Mouse (Mus musculus) cerebellum, postnatal 10 days (tissue): ENCODE results near the gene Sptb.

ENCODE experiments used
- DNase-seq, 2 experiments: peaks; one replicate each; pipeline ENCODE4 v3.0.0; 2021; ENCODE audit warnings: mixed read lengths in 2 of 2

The Sptb gene

DNA sequence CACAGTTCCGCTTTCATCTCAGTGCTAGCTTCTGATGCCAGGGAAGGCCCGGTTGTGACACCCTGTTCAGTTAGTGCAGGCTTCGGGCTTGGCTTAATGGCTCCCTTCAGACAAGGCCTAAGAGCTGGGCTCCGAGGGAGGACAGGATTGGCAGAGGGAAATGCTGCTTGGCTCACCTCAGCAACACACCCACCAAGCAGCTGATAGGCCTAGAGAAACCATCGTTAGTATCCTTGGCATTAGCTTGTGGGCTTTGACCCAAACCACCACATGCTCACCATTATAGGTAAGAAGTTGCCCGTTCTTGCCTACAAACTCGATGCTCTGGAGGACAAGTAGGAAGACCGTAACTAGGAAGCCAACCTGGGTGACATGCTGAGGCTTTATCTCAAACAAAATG lies 38.3 kb downstream of the Sptb start:
- DNase-seq = peak; percentile 68 to 69

DNA sequence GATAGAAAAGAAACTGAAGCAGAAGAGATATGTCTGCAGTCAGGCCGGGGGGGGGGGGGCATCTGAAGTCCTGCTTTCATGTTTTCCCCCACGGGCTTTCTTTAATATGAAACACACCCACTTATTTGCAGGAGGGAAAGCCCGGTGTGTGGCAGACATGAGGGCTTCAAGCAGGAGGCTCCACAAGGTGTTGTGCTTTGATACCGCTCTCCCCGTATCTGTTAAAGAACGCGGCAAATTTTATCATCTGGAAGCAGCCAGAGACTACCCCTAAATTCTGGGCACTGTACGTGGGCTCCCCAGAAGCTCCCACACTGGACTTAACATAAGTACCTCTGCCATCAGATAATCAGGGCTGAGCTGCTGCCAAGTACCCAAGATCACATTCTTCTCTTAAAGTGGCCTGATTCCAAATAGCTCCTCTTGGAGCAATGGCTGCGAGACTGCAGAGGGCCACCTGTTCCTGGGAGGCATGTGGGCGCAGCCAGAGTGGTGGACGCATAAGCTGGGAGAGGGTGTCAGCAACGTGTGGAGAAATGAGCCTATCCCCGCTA lies 39.7 kb downstream of the Sptb start:
- DNase-seq = peak; percentile 42 to 45

DNA sequence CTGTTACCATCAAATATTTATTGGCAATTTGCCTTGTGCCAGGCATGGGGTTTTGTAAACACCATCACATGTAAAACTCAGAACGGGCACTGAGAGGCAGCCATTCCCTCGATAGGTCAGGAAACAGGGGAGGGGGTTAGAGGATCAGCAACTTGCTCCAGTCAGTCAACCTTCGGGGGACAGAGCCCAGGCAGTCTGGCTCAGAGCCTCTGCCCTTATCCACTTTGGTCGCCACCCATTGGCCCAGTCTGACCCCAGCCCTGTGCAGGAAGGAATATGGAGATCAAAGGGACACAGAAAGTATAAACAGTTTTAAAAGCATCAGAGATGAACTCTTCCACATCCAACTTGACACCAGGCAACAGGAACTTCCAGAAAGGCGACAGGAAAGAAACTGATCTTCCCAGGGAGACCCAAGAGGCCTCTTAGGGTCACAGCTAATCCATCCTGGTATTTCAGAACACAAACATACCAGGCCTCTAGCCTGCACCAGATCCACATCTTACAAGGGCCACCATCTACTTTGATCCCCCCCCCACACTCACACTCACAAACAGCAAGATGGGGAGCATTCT lies 40.3 kb downstream of the Sptb start:
- DNase-seq = no peak

DNA sequence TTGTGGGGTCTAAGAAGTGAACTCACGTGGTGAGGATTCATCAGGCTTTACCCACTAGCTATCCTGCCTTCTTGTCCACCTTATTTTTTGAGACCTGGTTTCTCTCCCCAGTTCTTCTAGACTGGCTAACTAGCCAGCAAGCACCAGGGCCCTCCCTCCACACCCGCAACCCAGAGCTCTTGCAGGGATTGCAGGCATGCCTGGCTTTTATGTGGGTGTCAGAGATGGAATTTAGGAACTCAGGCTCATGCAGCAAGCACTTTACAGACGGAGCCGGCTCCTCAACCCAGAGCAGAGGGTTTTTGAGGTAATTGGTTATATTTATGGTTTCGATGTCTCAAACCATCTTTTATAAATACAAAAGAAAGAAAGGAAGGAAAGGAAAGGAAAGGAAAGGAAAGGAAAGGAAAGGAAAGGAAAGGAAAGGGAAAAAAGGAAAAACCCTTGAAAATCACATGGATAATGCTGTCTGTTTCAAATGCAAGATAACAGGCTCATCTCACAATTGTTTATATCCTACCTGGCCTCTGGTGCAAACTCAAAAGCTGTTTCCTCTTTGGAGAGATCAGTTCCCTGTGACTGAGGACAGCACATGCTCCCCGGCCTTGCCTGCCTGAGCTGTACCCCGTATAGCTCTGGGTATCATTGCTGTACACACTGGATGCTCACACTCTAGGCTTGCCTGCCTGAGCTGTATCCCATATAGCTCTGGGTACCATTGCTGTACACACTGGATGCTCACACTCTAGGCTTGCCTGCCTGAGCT lies 41.5 kb downstream of the Sptb start:
- no peak for DNase-seq

DNA sequence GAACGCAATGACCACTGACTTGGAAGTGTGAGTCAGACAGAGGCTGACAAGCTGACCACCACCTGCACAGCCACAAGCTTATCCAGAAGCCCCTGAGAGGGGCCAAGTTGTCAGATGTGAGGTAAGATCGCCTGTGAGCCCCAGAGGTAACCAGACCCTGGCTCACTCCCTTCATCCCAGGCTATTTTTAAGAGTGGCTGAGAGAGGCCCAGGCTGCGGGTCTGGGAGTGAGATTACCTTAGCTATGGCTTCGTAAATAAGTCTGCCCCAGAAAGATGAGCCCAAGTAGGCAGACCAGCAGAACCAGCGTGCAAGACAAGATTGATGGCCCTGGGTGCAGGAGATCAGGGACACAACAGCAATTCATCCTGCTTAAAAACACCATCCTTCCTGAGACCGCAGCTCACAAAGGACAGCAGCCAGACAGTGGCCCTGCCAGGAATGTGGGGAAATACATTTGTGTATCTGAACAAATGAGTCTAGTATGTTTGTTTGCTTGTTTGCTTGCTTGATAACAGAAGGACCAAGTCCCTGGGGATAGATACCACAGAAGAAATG lies 58.5 kb downstream of the Sptb start:
- DNase-seq = no peak

DNA sequence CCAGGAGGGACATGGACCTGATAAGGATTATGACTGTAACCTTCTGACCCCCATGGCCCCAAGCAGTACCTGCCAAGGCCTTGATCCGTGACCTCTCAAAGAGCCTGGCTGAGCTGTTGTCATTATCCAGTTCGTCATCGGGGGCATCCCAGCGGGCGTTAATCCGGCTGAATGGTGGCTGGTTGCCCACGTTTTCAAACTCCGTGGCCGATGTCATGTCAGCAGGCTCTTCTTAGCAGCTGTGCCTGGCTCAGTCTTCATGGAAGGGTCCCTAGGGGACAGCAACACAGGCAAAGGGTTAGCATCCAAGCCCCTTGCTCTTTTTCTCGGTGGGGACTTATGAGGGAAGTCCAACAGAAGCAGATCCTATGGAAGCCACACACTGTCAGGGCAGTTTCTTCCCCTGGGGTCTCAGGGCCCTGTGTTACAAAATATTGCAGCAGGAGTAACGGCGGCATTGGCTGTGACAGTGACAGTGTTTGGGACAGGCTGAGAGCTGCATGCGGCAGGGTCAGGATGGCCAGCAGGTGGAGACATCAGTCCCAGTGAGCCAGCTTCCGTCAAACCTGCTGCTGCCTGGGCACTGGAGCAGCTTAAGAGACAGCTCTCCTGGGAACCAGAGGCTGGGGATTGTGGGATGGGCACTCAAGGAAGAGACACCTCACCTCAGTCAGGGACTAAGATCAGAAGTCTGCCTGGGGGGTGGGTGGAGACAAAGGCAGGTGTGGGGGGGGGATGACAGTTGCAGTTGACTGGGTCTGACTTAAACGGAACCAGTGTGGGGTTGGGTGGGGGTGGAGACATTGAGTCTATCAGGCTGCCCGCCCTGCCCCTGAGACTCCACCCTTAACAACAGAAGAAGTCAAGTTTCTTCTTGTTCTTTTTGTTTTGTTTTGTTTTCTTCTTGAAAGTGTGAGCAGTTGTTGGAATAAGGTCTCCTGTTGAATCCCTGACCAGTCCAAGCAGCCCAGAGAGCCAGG lies 60.3 kb downstream of the Sptb start:
- DNase-seq = peak; percentile 89

DNA sequence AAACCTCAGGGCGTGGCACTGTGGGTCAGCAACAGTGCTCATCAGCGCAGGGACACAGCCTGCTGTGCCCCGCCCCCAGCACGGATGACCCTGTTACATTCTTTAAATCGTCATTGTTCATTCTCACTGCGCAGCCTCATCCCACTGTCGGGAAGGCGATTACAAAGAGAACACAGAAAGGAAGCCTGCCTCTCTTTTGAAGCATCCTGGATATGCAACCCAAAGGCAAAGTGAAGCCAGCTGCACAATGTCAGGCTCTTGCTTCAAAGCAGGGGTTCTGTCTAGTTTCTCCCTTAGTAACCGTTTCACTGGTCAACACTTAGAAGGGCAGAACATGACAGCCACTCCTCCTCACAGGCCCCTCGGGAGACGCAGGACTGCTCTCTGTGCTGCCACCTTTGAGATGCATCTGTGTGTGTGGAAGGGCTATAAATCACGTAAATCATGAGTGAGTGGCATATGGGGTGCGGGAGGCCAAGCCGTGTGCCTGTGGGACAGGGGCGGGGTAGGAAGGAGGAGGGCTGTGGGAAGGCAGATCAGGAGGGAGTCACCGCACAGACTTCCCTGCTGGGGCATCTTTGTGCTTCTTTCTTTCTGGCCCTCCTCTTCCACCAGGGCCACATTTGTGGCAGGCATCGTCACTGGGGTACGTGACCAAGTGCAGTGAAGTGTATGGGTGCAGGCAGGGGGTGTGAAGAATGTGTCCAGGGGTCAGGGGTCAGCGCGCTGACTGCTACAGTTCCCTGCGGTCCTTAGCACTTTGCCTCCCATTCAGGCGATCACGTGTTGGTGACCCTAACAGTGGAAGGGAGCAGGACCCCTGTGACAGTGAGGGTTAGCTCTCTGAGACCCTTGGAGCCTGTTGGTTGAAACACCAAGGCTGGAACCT lies 64.9 kb downstream of the Sptb start:
- no peak for DNase-seq

DNA sequence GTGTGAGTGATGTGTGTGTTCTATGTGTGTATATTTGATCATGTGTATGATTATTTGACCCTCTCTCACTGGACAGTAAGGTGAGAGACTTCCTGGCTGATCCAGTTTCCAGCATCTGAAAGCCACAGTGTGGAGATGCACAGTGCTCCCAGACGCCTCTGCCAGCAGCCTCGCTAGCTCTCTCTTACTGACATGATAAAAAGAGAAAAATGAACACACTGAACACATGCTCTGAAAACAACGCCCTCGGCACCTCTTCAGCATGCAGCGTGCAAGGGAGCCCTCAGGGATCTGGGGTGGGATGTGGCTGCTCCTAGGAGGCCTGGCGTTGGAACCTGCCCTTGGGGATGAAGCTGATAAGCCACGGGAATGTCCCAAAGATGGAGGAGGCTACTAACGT lies 66.7 kb downstream of the Sptb start:
- no peak for DNase-seq

DNA sequence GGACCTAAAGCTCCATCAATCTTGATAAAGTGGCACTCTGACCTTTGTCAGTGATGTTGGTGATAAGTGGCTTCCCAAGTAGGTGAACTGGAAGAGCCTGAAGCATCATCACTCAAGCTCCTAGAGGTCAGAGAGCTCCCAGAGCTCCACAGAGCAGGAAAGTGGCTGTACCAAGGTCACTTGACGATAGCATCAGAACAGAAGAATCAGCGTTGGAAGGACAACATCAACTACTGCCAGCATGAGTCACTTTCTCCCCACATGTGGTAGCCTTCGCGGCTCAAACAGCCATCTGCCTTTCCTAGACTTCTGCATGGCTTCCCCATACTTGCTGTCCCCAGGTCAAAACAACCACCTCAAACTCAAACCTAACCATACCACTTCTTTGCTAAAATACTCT lies 67.7 kb downstream of the Sptb start:
- no peak for DNase-seq

DNA sequence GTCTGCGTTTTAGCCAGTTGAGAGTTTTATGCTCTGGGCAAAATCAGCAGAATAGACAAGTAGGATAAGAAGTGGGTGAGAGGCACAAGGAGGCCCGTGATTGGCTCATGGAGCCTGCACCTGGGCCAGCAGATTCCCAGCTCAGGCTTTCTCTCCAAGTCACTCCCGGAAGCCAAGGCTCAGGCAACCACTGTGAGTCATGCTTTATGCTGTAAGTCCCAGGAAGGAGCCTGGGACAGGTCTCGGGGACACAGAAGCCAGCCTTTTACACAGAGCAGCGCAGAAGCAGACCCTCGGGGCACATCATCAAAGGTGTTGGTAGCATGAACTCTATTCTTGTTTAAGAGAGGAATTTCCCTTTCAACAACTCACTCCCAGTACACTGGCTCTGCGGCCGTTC lies 69.7 kb downstream of the Sptb start:
- no peak for DNase-seq

DNA sequence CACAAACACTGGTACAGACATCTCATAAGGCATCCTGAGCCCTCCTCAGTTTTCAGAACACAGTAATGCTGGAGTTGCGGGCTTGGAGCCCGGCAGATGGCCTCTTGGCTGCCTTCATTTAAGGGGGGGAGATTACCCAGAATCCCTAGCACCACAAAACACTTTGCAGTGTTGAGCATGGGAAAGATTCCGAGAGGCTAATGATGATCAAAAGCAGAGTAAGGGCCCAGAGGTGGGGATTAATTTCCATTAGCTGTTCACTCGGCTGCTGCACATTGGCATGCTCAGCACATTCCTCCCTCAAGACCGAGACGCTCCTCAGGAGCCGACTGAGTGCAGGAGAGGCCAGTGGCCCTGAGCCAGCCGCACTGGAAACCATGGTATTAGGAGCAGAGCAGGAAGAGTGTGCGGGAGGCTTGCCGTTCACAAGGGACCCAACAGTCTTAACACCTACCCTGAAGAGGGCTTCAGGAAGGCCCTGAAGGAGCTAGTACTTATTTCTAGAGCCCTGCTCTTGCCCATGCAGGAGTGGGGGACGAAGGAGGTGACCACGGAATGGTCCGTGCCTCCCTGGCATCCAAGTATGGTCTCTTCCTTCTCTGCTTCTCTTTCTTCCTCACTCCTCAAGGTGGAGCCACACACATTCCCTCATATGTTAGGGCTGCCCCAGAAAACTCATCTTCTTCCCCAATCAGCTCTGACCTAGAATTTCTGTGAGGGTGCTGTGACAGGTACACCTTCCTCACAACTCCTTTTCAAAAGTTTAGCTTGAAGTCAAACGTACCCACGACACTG lies 75.3 kb downstream of the Sptb start:
- peak; percentile 82 to 84 for DNase-seq

DNA sequence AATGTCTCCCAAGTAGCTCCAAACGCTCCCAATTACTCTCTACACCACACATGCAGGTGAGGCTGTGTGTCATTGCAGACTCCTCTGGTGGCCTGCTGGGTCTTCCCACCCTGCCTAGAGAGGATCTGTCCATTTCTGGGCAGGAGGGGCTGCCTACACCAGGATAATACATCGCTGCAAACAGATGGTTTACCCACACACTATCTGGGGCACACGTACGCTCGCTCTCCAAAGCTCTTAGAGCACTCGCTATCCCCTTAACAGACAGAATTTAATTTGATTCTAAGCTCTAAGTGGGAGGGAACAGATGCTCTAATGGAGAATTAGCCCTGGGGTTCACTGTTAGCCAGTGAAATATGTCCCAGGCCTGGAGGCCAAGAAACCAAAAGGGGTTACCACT lies 87.0 kb downstream of the Sptb start:
- no peak for DNase-seq

DNA sequence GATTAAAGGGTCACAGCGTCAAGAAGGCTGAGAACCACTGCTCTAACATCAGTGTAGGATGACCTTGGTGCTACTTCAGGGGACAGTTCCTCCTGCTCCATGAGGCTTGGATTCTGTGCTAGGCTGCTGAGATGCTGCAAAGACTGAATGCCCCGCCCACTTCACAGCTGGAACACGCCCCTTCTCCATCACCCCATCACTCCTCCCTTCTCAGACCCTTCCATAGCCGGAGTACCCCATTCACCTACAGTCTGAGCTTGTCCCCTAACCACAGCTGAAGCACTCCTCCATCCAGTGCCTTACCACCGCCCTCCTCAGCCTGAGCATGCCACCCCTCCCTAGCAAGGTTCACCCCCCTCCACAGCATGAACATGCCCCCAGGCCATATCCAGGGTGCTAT lies 90.5 kb downstream of the Sptb start:
- no peak for DNase-seq

DNA sequence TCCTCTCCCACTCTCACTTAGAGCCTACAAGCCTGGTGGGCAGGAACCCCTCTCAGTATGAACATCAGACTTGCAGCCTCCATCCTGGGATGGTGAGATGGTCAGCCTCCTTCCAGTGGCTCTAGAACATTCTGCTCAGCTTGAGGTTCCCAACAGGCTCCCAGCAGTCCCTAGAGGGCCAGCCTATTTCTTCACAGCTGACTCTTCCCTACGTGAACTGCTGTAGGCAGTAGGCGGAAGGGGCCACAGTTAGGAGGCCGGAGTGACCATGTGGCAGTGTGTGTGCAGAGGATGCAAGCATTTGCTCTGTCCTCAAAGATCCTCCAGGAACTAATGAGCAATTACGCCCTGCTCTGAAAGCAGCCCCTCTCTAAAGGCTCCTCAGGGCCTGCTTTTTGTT lies 92.2 kb downstream of the Sptb start:
- DNase-seq = no peak

DNA sequence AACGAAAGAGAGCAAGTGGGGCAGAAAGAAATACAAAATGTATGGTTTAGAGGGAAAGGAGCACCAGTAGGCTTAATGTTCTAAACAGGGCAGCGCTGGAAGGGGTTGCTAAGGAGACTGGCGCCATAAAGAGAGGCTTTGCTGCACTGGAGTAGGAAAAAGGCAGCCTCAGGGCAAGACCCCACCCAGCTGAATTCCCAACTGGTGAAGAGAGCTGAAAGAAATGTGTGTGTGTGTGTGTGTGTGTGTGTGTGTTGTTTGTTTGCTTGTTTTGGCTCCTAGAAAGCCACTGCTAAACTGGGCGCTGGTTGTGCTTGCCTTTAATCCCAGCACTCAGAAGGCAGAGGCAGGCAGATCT lies 94.8 kb downstream of the Sptb start:
- no peak for DNase-seq

DNA sequence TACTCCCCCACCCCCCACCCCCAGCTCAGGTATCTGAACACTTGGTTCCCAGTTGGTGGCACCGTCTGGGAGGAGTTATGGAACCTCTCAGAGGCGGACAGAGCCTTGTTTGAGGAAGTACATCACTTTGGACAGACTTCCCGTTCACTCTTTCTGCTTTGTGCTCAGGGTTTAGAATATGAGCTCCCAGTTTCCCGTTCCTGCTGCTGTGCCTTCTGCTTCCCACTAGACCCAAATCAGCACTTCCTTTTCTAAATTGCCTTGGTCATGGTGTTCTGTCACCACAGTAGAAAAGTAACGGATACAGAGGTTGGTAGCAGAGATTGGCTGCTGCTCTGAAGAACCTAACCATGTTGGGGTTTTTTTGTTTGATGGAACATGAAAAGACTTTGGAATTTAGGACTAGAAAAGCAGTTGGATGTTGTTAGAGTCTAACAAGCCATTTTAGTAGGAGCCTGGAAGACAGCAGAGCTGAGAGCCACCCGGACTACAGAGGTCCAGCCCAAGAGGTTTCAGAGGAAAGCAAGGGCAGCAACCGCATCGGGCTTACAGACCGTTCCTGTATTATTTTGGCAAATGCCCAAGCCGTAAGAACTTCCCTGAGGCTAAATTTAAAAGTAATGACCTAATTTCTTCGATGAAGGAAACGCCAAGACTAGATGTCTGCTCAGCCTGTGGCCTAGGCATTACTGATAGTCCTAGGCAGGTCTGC lies 95.3 kb downstream of the Sptb start:
- DNase-seq = no peak

DNA sequence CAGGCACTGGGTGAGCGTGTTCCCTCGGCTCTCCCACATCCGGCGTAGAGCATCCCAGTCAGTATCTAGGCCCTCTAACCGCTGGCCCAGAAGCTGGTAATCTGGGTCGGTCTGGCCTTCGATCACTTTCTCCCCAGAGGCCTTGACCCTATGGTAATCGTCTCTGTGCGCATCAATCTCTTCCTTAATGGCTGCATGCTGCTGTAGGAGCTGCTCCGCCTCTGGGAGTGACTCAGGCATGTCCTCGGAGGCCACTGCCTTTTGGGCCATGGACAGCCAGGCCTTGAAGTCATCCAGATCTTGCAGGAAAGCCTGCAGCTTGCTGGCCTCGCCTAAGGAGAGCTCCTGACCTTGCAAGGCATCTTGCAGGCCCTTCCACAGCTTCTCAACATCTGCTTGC lies 97.7 kb downstream of the Sptb start:
- no peak for DNase-seq

DNA sequence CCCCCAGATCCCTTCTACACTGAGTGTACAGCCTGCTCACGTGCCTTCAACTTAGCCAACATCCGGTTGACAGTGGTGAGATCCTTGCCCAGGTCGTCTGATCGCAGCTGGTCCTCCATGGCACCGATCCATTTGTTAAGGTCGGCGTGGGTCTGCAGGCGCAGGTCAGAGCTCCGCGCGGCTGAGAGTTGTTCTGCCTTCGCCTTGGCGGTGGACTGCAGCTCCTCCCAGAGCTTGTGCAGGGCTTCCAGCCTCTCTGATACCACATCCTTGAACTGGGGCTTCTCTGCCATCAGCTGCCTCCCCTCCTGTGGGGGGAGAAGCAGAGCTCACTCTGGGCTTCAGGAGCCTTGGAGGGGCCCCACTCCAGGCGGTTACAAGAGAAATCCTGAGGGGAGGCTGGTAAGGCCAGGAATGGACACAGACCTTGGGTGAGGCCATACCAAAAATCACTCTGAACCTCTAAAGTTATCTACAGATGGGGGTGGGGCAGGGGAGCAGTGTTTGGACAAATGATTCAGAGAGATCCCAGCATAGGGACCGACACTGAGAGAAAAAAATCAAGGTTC lies 101.3 kb downstream of the Sptb start:
- peak; percentile 54 to 59 for DNase-seq

DNA sequence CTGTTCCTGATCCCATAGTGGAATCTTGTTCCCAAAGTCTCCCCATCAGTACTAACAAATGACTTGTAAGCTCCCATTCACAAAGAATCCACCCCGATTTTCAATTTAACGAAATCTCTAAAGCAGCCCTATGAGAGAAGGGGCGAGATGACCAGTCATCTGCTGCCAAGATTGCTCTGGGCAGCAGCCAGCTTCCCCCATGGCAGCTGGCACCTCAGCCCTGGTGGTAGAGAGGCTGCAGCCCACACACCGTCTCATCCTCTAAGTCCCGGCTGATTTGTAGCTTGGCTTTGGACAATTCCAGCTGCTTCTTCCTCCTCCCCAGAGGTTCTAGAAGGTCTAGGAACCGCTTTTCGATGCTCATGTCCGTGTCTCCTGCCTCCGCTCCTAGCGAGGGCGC lies 102.1 kb downstream of the Sptb start:
- DNase-seq = peak; percentile 82 to 88

DNA sequence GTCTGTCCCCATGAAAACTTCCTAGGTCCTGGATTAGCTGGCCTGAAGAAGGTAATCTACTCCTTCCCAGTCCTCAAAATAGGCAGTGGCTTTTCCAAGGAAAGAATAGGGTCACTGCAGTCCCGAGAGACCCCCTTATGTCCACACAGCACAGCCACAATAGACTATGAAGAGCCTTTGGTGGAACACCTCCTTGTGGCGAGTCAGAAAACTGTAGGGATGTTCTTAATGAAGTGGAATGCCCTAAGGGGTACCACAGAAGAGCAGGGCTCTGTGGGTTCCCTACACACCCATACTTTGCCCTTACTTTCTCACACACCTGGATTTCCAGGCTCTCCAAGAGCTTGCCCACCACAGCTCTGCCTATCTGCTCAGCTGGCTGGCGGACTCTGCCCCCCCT lies 104.5 kb downstream of the Sptb start:
- DNase-seq = no peak
